Mouse (Mus musculus): ENCODE data around the gene Tcap. TPM values are rescaled to one million over a fixed set of nuclear protein-coding genes. Genes with fewer than 3 reads are reported as not detected.
A peak's percentile ranks its signal among the peaks of the same experiment; 100 is the strongest.

The Tcap gene
- polyA plus RNA-seq, 1 experiment from 2014 or later, result 7.5 TPM

DNA sequence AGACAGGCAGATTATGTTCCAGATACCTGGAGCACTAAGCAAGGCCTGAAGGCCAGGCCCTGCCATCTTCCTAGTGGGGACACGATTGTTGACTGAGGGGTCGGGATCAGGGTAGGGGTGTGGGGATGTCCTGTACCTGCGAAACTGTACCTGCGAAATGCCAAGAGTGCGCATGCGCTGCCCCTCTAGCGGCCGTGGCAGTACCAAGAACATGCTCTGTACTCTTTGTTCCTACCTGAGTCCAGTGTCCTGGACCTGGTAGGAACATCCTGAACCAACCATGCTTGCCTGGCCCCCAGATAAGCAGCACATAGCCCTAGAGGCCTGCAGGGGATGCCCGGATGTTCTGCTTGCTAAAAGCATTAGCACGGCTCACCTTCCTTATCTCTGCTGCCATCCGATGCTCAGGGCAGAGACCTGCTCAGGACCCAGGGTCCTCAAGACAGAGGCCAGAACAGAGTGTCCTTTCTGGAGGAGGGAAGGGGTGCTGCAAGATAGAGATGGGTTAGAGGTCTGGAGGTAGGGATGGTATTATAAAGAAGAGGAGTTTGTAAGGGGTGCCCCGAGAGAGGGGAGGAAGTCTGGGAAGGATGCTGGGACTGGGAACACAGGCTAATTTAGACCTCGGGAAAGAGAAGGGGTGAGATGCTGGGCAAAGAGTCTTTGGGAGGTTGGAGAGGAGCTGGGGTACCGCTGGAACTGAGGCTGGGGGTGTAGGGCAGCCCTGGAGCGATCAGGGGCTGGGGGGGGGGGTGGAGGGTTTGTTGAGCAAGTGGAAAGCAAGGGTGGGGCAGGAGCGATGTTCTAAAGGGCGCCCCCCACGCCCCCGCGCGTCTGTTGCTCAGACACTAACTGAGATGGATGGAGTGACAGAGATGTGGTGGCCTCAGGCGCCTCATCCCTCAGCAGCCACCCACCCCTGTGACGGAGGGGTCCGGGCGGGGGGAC, 2.3 kb downstream of the Tcap start, which contains the start of gene Pnmt:
Gene Pnmt, plus strand, starts transcription at position 813 of the 948 bp plus-strand sequence.
- Histone ChIP-seq H3K27me3 (peaks cover 54% of the 10 kb centered on the region), H3K4me2 (no peak within 1 kb of the TSS), H3K4me3 (no peak within 1 kb of the TSS), H3K9ac (no peak within 1 kb of the TSS), H3K36me3 (0 out of 2 replicates have a peak, but pooled peaks cover under 1% of the 10 kb centered on the region), H3K9me3 (no peaks in the 10 kb centered on the region), H3K27ac (no peak within 1 kb of the TSS), H3K4me1 (peaks cover 28% of the 10 kb centered on the region)
- 38% methylated on average over 25 of the region's 25 CpGs for WGBS
- no peak for ATAC-seq (ENCODE audit: borderline replicate concordance, extremely low read depth, low FRiP score, low TSS enrichment)

DNA sequence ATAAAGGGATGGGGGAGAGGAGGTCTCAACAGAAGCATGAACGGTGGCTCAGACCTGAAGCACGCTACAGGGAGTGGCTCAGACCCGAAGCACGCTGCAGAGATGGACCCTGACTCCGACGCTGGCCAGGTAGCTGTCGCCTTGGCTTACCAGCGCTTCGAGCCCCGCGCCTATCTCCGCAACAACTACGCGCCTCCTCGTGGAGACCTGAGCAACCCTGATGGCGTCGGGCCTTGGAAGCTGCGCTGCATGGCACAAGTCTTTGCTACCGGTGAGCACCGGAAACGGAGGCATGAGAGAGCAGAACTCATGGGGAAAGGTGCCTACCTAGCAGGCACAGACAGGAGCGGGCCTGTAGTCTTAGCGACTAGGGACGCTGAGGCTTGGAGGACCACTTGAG, 3.0 kb downstream of the Tcap start:
- H3K9ac ChIP-seq, result no peak overlapping the region
- H3K4me3 ChIP-seq, result no peak overlapping the region
- H3K4me1 ChIP-seq, result peaks cover 31% of the 10 kb centered on the region
- H3K4me2 ChIP-seq, result no peak overlapping the region
- peaks cover 54% of the 10 kb centered on the region for H3K27me3 ChIP-seq
- WGBS, result 9% methylated on average over 24 of the region's 24 CpGs
- no peak for ATAC-seq (ENCODE audit: borderline replicate concordance, extremely low read depth, low FRiP score, low TSS enrichment)
- H3K9me3 ChIP-seq, result no peaks in the 10 kb centered on the region
- no peaks in the 10 kb centered on the region for H3K36me3 ChIP-seq
- H3K27ac ChIP-seq, result no peak overlapping the region

GRCm38 (mm10) chr11:98387056-98387577, 3.5 kb downstream of the Tcap start:
- Histone ChIP-seq H3K27me3 (peaks cover 54% of the 10 kb centered on the region), H3K27ac (no peak overlapping the region), H3K9ac (no peak overlapping the region), H3K36me3 (no peaks in the 10 kb centered on the region), H3K4me1 (peaks cover 36% of the 10 kb centered on the region), H3K4me3 (no peak overlapping the region), H3K4me2 (no peak overlapping the region), H3K9me3 (no peaks in the 10 kb centered on the region)
- ATAC-seq (ENCODE audit: borderline replicate concordance, extremely low read depth, low FRiP score, low TSS enrichment), result no peak
- WGBS, result 33% methylated on average over 14 of the region's 14 CpGs

- Histone ChIP-seq H3K27ac (no peak overlapping the region), H3K27me3 (peaks cover 54% of the 10 kb centered on the region), H3K4me2 (no peak overlapping the region), H3K4me1 (peaks cover 48% of the 10 kb centered on the region), H3K4me3 (no peak overlapping the region), H3K9ac (no peak overlapping the region), H3K9me3 (no peaks in the 10 kb centered on the region), H3K36me3 (no peaks in the 10 kb centered on the region)
- 59% methylated on average over 10 of the region's 10 CpGs for WGBS
- no peak for ATAC-seq (ENCODE audit: borderline replicate concordance, extremely low read depth, low FRiP score, low TSS enrichment)
These were observed 4.7 kb downstream of the Tcap start for GRCm38 (mm10) chr11:98388282-98388681.

DNA sequence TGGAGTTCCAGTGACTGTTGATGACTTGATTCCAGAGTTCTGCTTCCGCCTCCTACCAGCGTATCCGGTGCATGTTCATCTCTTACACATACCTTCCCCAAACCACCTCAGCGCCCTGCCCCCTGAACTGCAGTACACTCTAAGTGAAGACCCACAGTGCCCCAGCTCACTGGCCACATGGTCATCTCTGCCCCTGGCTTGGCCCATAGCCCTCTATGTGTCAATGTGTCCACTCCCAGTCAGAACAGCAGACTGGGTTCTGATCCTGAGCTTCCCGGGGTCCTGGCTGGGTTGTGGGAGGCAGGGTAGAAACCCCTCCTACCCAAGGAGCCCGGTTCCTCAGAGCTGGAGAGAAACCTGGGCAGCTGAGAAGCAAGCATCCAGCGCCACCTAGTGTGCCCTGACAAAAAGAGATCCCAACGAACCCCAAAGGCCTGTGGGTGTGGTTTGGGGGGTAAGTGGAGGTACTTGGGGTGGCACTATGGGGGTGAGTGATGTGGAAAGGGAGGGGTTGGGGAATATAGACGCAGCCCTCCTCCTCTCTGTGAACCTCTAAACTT, 5.7 kb downstream of the Tcap start:
- H3K9ac ChIP-seq, result no peak overlapping the region
- H3K27ac ChIP-seq, result no peak overlapping the region
- H3K27me3 ChIP-seq, result peaks cover 53% of the 10 kb centered on the region
- WGBS, result 20% methylated on average over 9 of the region's 9 CpGs
- peaks cover 58% of the 10 kb centered on the region for H3K4me1 ChIP-seq
- H3K4me3 ChIP-seq, result no peak overlapping the region
- ATAC-seq (ENCODE audit: borderline replicate concordance, extremely low read depth, low FRiP score, low TSS enrichment), result no peak
- no peaks in the 10 kb centered on the region for H3K9me3 ChIP-seq
- H3K36me3 ChIP-seq, result no peaks in the 10 kb centered on the region
- no peak overlapping the region for H3K4me2 ChIP-seq

GRCm38 (mm10) chr11:98390141-98390540, 6.5 kb downstream of the Tcap start:
- Histone ChIP-seq H3K4me3 (no peak overlapping the region), H3K27ac (no peak overlapping the region), H3K27me3 (peaks cover 45% of the 10 kb centered on the region), H3K4me1 (peaks cover 66% of the 10 kb centered on the region), H3K36me3 (no peaks in the 10 kb centered on the region), H3K9ac (no peak overlapping the region), H3K4me2 (no peak overlapping the region), H3K9me3 (no peaks in the 10 kb centered on the region)
- 72% methylated on average over 12 of the region's 12 CpGs for WGBS
- no peak for ATAC-seq (ENCODE audit: borderline replicate concordance, extremely low read depth, low FRiP score, low TSS enrichment)

DNA sequence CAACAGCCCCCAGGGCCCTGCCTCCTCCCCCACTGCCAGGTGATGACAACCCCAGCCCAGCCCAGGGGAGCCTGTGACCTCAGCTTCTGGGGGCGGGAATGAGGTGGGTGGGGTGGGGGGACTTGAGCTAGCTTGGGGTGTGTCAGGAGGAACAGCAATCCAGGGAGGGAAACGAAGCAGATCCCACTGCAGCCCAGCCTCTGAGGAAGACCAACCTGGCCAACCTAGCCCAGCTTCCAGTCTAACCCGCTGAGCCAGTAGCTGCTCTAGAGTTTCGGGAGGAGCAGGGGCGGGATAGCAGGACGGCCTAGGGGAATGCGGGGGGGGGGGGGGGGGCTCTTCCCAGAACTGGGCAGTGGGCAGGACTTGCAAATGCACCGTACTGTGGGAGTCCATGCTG, 8.4 kb downstream of the Tcap start:
- no peaks in the 10 kb centered on the region for H3K36me3 ChIP-seq
- H3K4me1 ChIP-seq, result peaks cover 63% of the 10 kb centered on the region
- H3K9ac ChIP-seq, result no peak overlapping the region
- H3K9me3 ChIP-seq, result no peaks in the 10 kb centered on the region
- peak overlapping the region; percentile 78 for H3K27ac ChIP-seq
- WGBS, result 10% methylated on average over 7 of the region's 8 CpGs
- no peak overlapping the region for H3K4me2 ChIP-seq
- ATAC-seq (ENCODE audit: borderline replicate concordance, extremely low read depth, low FRiP score, low TSS enrichment), result no peak
- H3K4me3 ChIP-seq, result no peak overlapping the region
- peaks cover 26% of the 10 kb centered on the region for H3K27me3 ChIP-seq

GRCm38 (mm10) chr11:98392645-98393044, 9.0 kb downstream of the Tcap start:
- H3K9me3 ChIP-seq, result no peaks in the 10 kb centered on the region
- no peak overlapping the region for H3K4me2 ChIP-seq
- H3K4me1 ChIP-seq, result peaks cover 58% of the 10 kb centered on the region
- ATAC-seq (ENCODE audit: borderline replicate concordance, extremely low read depth, low FRiP score, low TSS enrichment), result 0 out of 2 replicates have a peak, but pooled peaks have one; percentile 9
- no peak overlapping the region for H3K9ac ChIP-seq
- H3K27me3 ChIP-seq, result peaks cover 20% of the 10 kb centered on the region
- H3K36me3 ChIP-seq, result no peaks in the 10 kb centered on the region
- no peak overlapping the region for H3K4me3 ChIP-seq
- WGBS, result 41% methylated on average over 4 of the region's 4 CpGs
- H3K27ac ChIP-seq, result peak overlapping the region; percentile 78

DNA sequence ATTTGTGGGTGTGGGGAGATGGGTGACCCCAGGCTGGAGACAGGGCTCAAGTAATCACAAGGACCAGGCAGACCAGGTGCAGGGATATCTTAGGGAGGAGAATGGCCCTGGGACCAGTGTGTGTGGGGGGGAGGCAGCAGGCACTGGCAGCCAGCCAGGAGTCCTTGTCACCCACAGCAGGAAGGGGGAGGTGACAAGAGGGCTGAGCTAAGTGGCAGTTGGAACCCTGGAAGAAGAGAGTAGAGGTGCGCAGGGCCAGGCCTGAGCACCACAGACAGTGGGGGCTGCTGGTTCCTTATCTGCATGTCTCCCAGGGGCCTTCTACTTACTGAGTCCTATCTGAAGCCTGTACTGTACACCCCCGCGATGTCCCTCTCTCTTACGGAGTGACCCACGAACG, 9.7 kb downstream of the Tcap start:
- 43% methylated on average over 6 of the region's 6 CpGs for WGBS
- Histone ChIP-seq H3K9ac (no peak overlapping the region), H3K4me3 (no peak overlapping the region), H3K27ac (peak overlapping the region; percentile 78), H3K27me3 (peaks cover 13% of the 10 kb centered on the region; the same call in 1 of the 2 replicates), H3K9me3 (no peaks in the 10 kb centered on the region), H3K36me3 (no peaks in the 10 kb centered on the region), H3K4me1 (peaks cover 51% of the 10 kb centered on the region), H3K4me2 (no peak overlapping the region)
- ATAC-seq (ENCODE audit: borderline replicate concordance, extremely low read depth, low FRiP score, low TSS enrichment), result peak; percentile 55

GRCm38 (mm10) chr11:98394301-98394700, 10.7 kb downstream of the Tcap start:
- H3K4me2 ChIP-seq, result no peak overlapping the region; the same call in 1 of the 2 replicates
- no peaks in the 10 kb centered on the region for H3K36me3 ChIP-seq
- ATAC-seq (ENCODE audit: borderline replicate concordance, extremely low read depth, low FRiP score, low TSS enrichment), result no peak
- no peaks in the 10 kb centered on the region for H3K9me3 ChIP-seq
- peak overlapping the region; percentile 81 for H3K27ac ChIP-seq
- 0 out of 2 replicates have a peak, but pooled peaks cover 4% of the 10 kb centered on the region for H3K27me3 ChIP-seq
- WGBS, result 20% methylated on average over 6 of the region's 6 CpGs
- H3K4me1 ChIP-seq, result peaks cover 42% of the 10 kb centered on the region
- no peak overlapping the region for H3K4me3 ChIP-seq
- no peak overlapping the region for H3K9ac ChIP-seq

GRCm38 (mm10) chr11:98395041-98395440, 11.4 kb downstream of the Tcap start:
- H3K36me3 ChIP-seq, result no peaks in the 10 kb centered on the region
- no peak overlapping the region for H3K4me3 ChIP-seq
- WGBS, result 36% methylated on average over 4 of the region's 4 CpGs
- H3K9me3 ChIP-seq, result no peaks in the 10 kb centered on the region
- peaks cover 46% of the 10 kb centered on the region for H3K4me1 ChIP-seq
- 0 out of 2 replicates have a peak overlapping the region, but pooled peaks have one; percentile 4 for H3K9ac ChIP-seq
- no peak overlapping the region for H3K4me2 ChIP-seq
- peak overlapping the region; percentile 81 for H3K27ac ChIP-seq
- 0 out of 2 replicates have a peak, but pooled peaks cover 4% of the 10 kb centered on the region for H3K27me3 ChIP-seq
- ATAC-seq (ENCODE audit: borderline replicate concordance, extremely low read depth, low FRiP score, low TSS enrichment), result no peak

DNA sequence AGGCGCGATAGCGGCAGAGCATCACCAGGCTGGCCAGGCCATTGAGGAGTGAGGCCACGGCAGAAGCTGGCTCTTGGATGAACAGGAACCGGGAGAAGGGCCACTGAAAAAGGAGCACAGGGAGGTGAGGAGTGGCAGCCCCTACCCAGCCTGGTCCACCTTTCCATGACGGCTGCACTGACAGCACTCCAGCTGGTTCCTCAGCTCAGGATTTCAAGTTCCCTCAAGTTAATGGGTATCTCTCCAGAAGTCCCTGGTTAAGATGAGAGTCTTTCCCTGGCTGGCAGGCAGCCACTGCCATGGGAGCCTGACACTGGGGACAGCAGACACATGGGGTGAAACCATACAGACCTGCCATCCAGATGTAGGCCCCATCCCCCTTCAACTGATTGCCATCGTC, 14.3 kb downstream of the Tcap start:
- no peak for ATAC-seq (ENCODE audit: borderline replicate concordance, extremely low read depth, low FRiP score, low TSS enrichment)
- peaks cover 37% of the 10 kb centered on the region for H3K4me1 ChIP-seq
- H3K36me3 ChIP-seq, result no peaks in the 10 kb centered on the region
- H3K9ac ChIP-seq, result no peak overlapping the region
- no peak overlapping the region for H3K27ac ChIP-seq
- no peak overlapping the region for H3K4me3 ChIP-seq
- no peak overlapping the region for H3K4me2 ChIP-seq
- H3K27me3 ChIP-seq, result no peaks in the 10 kb centered on the region
- 86% methylated on average over 7 of the region's 7 CpGs for WGBS
- H3K9me3 ChIP-seq, result no peaks in the 10 kb centered on the region
